Mouse (Mus musculus) embryonic facial prominence, embryonic 14.5 days (tissue): Measurements from ENCODE around the gene Cntrob. TPM values are rescaled to one million over a fixed set of nuclear protein-coding genes. Genes with fewer than 3 reads are reported as not detected.
A peak's percentile ranks its signal among the peaks of the same experiment; 100 is the strongest.

Experiments
- ATAC-seq: fragments of 200-750 bp; cut with Nextera tagmentation; 2 replicates; pipeline ENCODE4 v1.8.0; 2017; ENCODE audit warnings: low read depth, moderate number of reproducible peaks, moderate TSS enrichment
- DNase-seq: peaks from one replicate; pipeline ENCODE4 v3.0.0-alpha.2; 2015; ENCODE audit warnings: low spot score
- H3K27ac ChIP-seq: fragments of 300-500 bp; sonication (generic); replicated peaks from 2 replicates; pipeline ENCODE4 v1.5.1; 2014; ENCODE audit warnings: low read depth, mild to moderate bottlenecking, low read length, moderate library complexity
- H3K27me3 ChIP-seq: fragments of 300-500 bp; sonication (generic); replicated peaks from 2 replicates; pipeline ENCODE4 v1.6.1; 2014; ENCODE audit warnings: low read length; ENCODE audit not compliant: control insufficient read depth, insufficient read depth
- H3K36me3 ChIP-seq: fragments of 300-500 bp; sonication (generic); 2 replicates; pipeline ENCODE4 v1.6.1; 2014; ENCODE audit warnings: low read length, mixed read lengths; ENCODE audit not compliant: control insufficient read depth, insufficient read depth
- H3K4me1 ChIP-seq: fragments of 300-500 bp; sonication (generic); 2 replicates; pipeline ENCODE4 v1.6.1; 2014; ENCODE audit warnings: antibody characterized with exemption, low read length; ENCODE audit not compliant: control insufficient read depth, insufficient read depth
- H3K4me2 ChIP-seq: fragments of 300-500 bp; sonication (generic); 2 replicates; pipeline ENCODE4 v1.6.1; 2014; ENCODE audit warnings: low read depth, mild to moderate bottlenecking, low read length, moderate library complexity, mixed read lengths
- H3K4me3 ChIP-seq: fragments of 300-500 bp; sonication (generic); 2 replicates; pipeline ENCODE4 v1.5.1; 2014; ENCODE audit warnings: low read depth, mild to moderate bottlenecking, low read length
- H3K9ac ChIP-seq: fragments of 300-500 bp; sonication (generic); 2 replicates; pipeline ENCODE4 v1.6.1; 2014; ENCODE audit warnings: low read depth, mild to moderate bottlenecking, low read length, moderate library complexity, mixed read lengths
- H3K9me3 ChIP-seq: fragments of 300-500 bp; sonication (generic); 2 replicates; pipeline ENCODE4 v1.6.1; 2016; ENCODE audit warnings: low read length; ENCODE audit not compliant: control insufficient read depth
- WGBS: fragments of 180-500 bp; shearing (Covaris S2); extraction: QIAGEN DNeasy Blood & Tissue Kit; methylation state at CpG from one replicate; pipeline ENCODE4 v1.1.7; 2014; 5-methylcytosine and 5-hydroxymethylcytosine counted together
- polyA plus RNA-seq: library from polyadenylated mRNA; unstranded; fragments of >200 nt; fragmentation: Nextera tagmentation; extraction: Ambion mirVana; gene quantifications from 2 replicates; pipeline ENCODE4 v1.2.1, GENCODE M21; 2014

The Cntrob gene
- polyA plus RNA-seq, 1 experiment from 2014 or later = 12.4 TPM

- Histone ChIP-seq H3K4me1 (no peaks in the 10 kb centered on the region), H3K9ac (no peak overlapping the region), H3K36me3 (no peaks in the 10 kb centered on the region), H3K27me3 (no peaks in the 10 kb centered on the region), H3K9me3 (no peaks in the 10 kb centered on the region), H3K4me2 (peak overlapping the region; percentile 34), H3K4me3 (no peak overlapping the region), H3K27ac (no peak overlapping the region)
- 16% methylated on average over 13 of the region's 13 CpGs for WGBS
- ATAC-seq (0 out of 2 replicates have a peak, but pooled peaks have one; percentile 39), DNase-seq (peak; percentile 81)
These were observed 54.0 kb downstream of the Cntrob start for GRCm38 (mm10) chr11:69269575-69269974.

GRCm38 (mm10) chr11:69268100-69268499 is 55.5 kb downstream of the Cntrob start:
- Histone ChIP-seq H3K27me3 (no peaks in the 10 kb centered on the region), H3K36me3 (no peaks in the 10 kb centered on the region), H3K9me3 (no peaks in the 10 kb centered on the region), H3K9ac (no peak overlapping the region), H3K4me1 (no peaks in the 10 kb centered on the region), H3K27ac (no peak overlapping the region), H3K4me3 (no peak overlapping the region), H3K4me2 (no peak overlapping the region)
- ATAC-seq = no peak
- 82% methylated on average over 13 of the region's 13 CpGs for WGBS
- DNase-seq = no peak

- Histone ChIP-seq H3K9me3 (no peaks in the 10 kb centered on the region), H3K36me3 (no peaks in the 10 kb centered on the region), H3K4me1 (no peaks in the 10 kb centered on the region), H3K27ac (no peak overlapping the region), H3K9ac (no peak overlapping the region), H3K27me3 (no peaks in the 10 kb centered on the region), H3K4me3 (no peak overlapping the region), H3K4me2 (no peak overlapping the region)
- ATAC-seq = no peak
- peak; percentile 66 for DNase-seq
- 30% methylated on average over 7 of the region's 7 CpGs for WGBS
These were observed 56.2 kb downstream of the Cntrob start for GRCm38 (mm10) chr11:69267341-69267740.

GRCm38 (mm10) chr11:69266253-69266652 is 57.3 kb downstream of the Cntrob start:
- whole genome bisulfite sequencing = 18% methylated on average over 10 of the region's 10 CpGs
- Histone ChIP-seq H3K27me3 (no peaks in the 10 kb centered on the region), H3K9me3 (no peaks in the 10 kb centered on the region), H3K27ac (no peak overlapping the region), H3K4me2 (peak overlapping the region; percentile 29), H3K9ac (peak overlapping the region; percentile 3; the same call in 1 of the 2 replicates), H3K36me3 (no peaks in the 10 kb centered on the region), H3K4me3 (peak overlapping the region; percentile 9; the same call in 1 of the 2 replicates), H3K4me1 (no peaks in the 10 kb centered on the region)
- DNase-seq = peak; percentile 70
- peak; percentile 71 for ATAC-seq

- no peak overlapping the region for H3K27ac ChIP-seq
- no peaks in the 10 kb centered on the region for H3K4me1 ChIP-seq
- H3K36me3 ChIP-seq = no peaks in the 10 kb centered on the region
- H3K4me2 ChIP-seq = no peak overlapping the region
- DNase-seq (no peak), ATAC-seq (no peak)
- H3K9ac ChIP-seq = no peak overlapping the region
- H3K4me3 ChIP-seq = no peak overlapping the region
- WGBS = 66% methylated on average over 9 of the region's 9 CpGs
- no peaks in the 10 kb centered on the region for H3K9me3 ChIP-seq
- H3K27me3 ChIP-seq = no peaks in the 10 kb centered on the region
These were observed 58.2 kb downstream of the Cntrob start for GRCm38 (mm10) chr11:69265410-69265809.

GRCm38 (mm10) chr11:69264276-69264675 is 59.3 kb downstream of the Cntrob start:
- H3K27me3 ChIP-seq = no peaks in the 10 kb centered on the region
- ATAC-seq = no peak
- DNase-seq = no peak
- no peaks in the 10 kb centered on the region for H3K9me3 ChIP-seq
- no peaks in the 10 kb centered on the region for H3K36me3 ChIP-seq
- WGBS = 54% methylated on average over 2 of the region's 2 CpGs
- no peaks in the 10 kb centered on the region for H3K4me1 ChIP-seq
- H3K9ac ChIP-seq = no peak overlapping the region
- no peak overlapping the region for H3K4me3 ChIP-seq
- H3K27ac ChIP-seq = no peak overlapping the region
- no peak overlapping the region for H3K4me2 ChIP-seq

- DNase-seq (no peak), ATAC-seq (no peak)
- no peaks in the 10 kb centered on the region for H3K9me3 ChIP-seq
- 100% methylated on average over 1 of the region's 1 CpGs for WGBS
- H3K27ac ChIP-seq = no peak overlapping the region
- no peaks in the 10 kb centered on the region for H3K36me3 ChIP-seq
- H3K4me2 ChIP-seq = no peak overlapping the region
- no peaks in the 10 kb centered on the region for H3K27me3 ChIP-seq
- no peak overlapping the region for H3K9ac ChIP-seq
- no peak overlapping the region for H3K4me3 ChIP-seq
- no peaks in the 10 kb centered on the region; the same call in 1 of the 2 replicates for H3K4me1 ChIP-seq
These were observed 63.5 kb downstream of the Cntrob start for GRCm38 (mm10) chr11:69260111-69260510.

- Histone ChIP-seq H3K27ac (0 out of 2 replicates have a peak overlapping the region, but pooled peaks have one; percentile 36), H3K36me3 (no peaks in the 10 kb centered on the region), H3K9me3 (no peaks in the 10 kb centered on the region), H3K4me2 (no peak overlapping the region), H3K4me3 (no peak overlapping the region), H3K27me3 (no peaks in the 10 kb centered on the region), H3K4me1 (peaks cover 2% of the 10 kb centered on the region; the same call in 1 of the 2 replicates), H3K9ac (no peak overlapping the region)
- peak; percentile 36 for DNase-seq
- WGBS = 69% methylated on average over 5 of the region's 5 CpGs
- ATAC-seq = peak; percentile 35; the same call in 1 of the 2 replicates
These were observed 65.3 kb downstream of the Cntrob start for GRCm38 (mm10) chr11:69258287-69258686.

GRCm38 (mm10) chr11:69257807-69258206 is 65.8 kb downstream of the Cntrob start:
- Histone ChIP-seq H3K4me1 (peaks cover 7% of the 10 kb centered on the region; the same call in 1 of the 2 replicates), H3K4me3 (no peak overlapping the region), H3K27ac (0 out of 2 replicates have a peak overlapping the region, but pooled peaks have one; percentile 36), H3K4me2 (no peak overlapping the region), H3K9me3 (no peaks in the 10 kb centered on the region), H3K9ac (no peak overlapping the region), H3K27me3 (no peaks in the 10 kb centered on the region), H3K36me3 (no peaks in the 10 kb centered on the region)
- peak; percentile 72 for DNase-seq
- 53% methylated on average over 4 of the region's 4 CpGs for WGBS
- peak; percentile 36; the same call in 1 of the 2 replicates for ATAC-seq
